Mouse (Mus musculus) heart, embryonic 11.5 days (tissue): ENCODE data around the gene Rad51b. TPM values are rescaled to one million over a fixed set of nuclear protein-coding genes. Genes with fewer than 3 reads are reported as not detected.
"Not testable (repeated sequence)": the region's sequence is repeated elsewhere in the genome, so short reads cannot be mapped to it uniquely, and the experiment has no call there.

Experiments
- ATAC-seq: fragments of 200-750 bp; cut with Nextera tagmentation; replicated peaks from 2 replicates; pipeline ENCODE4 v1.8.0; 2017; ENCODE audit warnings: moderate library complexity; ENCODE audit not compliant: insufficient number of reproducible peaks, low FRiP score, low TSS enrichment
- H3K27ac ChIP-seq: fragments of 300-500 bp; sonication (generic); 2 replicates; pipeline ENCODE4 v1.5.1; 2014; ENCODE audit warnings: mild to moderate bottlenecking, low read depth, low read length
- H3K27me3 ChIP-seq: fragments of 300-500 bp; sonication (generic); 2 replicates; pipeline ENCODE4 v1.6.1; 2014; ENCODE audit warnings: mild to moderate bottlenecking, low read length, mixed read lengths; ENCODE audit not compliant: control insufficient read depth, insufficient read depth
- H3K36me3 ChIP-seq: fragments of 300-500 bp; sonication (generic); 2 replicates; pipeline ENCODE4 v1.6.1; 2014; ENCODE audit warnings: mild to moderate bottlenecking, low read length, moderate library complexity, mixed read lengths; ENCODE audit not compliant: control insufficient read depth, insufficient read depth
- H3K4me1 ChIP-seq: fragments of 300-500 bp; sonication (generic); 2 replicates; pipeline ENCODE4 v1.6.1; 2014; ENCODE audit warnings: low read length; ENCODE audit not compliant: control insufficient read depth, insufficient read depth
- H3K4me2 ChIP-seq: fragments of 300-500 bp; sonication (generic); 2 replicates; pipeline ENCODE4 v1.6.1; 2014; ENCODE audit warnings: mild to moderate bottlenecking, moderate library complexity
- H3K4me3 ChIP-seq: fragments of 300-500 bp; sonication (generic); 2 replicates; pipeline ENCODE4 v1.5.1; 2014; ENCODE audit warnings: low read depth, low read length
- H3K9ac ChIP-seq: fragments of 300-500 bp; sonication (generic); 2 replicates; pipeline ENCODE4 v1.6.1; 2014; ENCODE audit warnings: mild to moderate bottlenecking, low read depth, low read length, moderate library complexity
- H3K9me3 ChIP-seq: fragments of 300-500 bp; sonication (generic); replicated peaks from 2 replicates; pipeline ENCODE4 v1.6.1; 2016; ENCODE audit warnings: low read length; ENCODE audit not compliant: control insufficient read depth
- WGBS: fragments of 180-500 bp; shearing (Covaris S2); extraction: QIAGEN DNeasy Blood & Tissue Kit; methylation state at CpG from one replicate; pipeline ENCODE4 v1.1.7; 2014; ENCODE audit not compliant: insufficient replicate concordance; 5-methylcytosine and 5-hydroxymethylcytosine counted together
- polyA plus RNA-seq: library from polyadenylated mRNA; unstranded; fragments of >200 nt; fragmentation: Nextera tagmentation; extraction: Ambion mirVana; gene quantifications from 2 replicates; pipeline ENCODE4 v1.2.1, GENCODE M21; 2014

The Rad51b gene
- polyA plus RNA-seq, 1 experiment from 2014 or later: 6.4 TPM

GRCm38 (mm10) chr12:79317339-79317738, 20.3 kb downstream of the Rad51b start:
- Histone ChIP-seq H3K36me3 (no peaks in the 10 kb centered on the region), H3K4me2 (no peak overlapping the region), H3K27ac (no peak overlapping the region), H3K27me3 (no peaks in the 10 kb centered on the region), H3K4me1 (no peaks in the 10 kb centered on the region), H3K9ac (no peak overlapping the region), H3K4me3 (no peak overlapping the region), H3K9me3 (no peaks in the 10 kb centered on the region)
- no peak for ATAC-seq
- WGBS: 87% methylated on average over 5 of the region's 5 CpGs

GRCm38 (mm10) chr12:79320895-79321294, 23.8 kb downstream of the Rad51b start:
- Histone ChIP-seq H3K9ac (no peak overlapping the region), H3K9me3 (no peaks in the 10 kb centered on the region), H3K4me3 (no peak overlapping the region), H3K36me3 (no peaks in the 10 kb centered on the region), H3K4me1 (no peaks in the 10 kb centered on the region), H3K27me3 (no peaks in the 10 kb centered on the region), H3K27ac (no peak overlapping the region), H3K4me2 (no peak overlapping the region)
- WGBS: 79% methylated on average over 5 of the region's 5 CpGs
- no peak for ATAC-seq

DNA sequence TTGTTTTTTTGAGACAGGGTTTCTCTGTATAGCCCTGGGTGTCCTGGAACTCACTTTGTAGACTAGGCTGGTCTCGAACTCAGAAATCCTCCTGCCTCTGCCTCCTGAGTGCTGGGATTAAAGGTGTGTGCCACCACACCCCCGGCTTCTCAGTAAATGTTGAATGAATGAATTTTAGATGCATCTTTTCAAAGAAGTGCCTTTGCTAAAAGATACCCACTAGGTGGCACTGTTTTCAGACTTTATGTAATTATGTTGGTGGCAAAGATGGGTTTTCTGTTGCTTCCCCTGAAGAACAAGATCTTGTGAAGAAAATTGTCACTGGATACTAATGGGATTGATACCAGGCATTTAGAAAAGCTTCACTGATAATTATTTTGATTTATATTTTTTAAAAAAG, 25.5 kb downstream of the Rad51b start:
- H3K9ac ChIP-seq, H3K4me1 ChIP-seq, H3K27me3 ChIP-seq, H3K4me2 ChIP-seq, H3K36me3 ChIP-seq, H3K27ac ChIP-seq, H3K4me3 ChIP-seq, ATAC-seq, H3K9me3 ChIP-seq: not testable (repeated sequence)
- WGBS: 57% methylated on average over 2 of the region's 2 CpGs

DNA sequence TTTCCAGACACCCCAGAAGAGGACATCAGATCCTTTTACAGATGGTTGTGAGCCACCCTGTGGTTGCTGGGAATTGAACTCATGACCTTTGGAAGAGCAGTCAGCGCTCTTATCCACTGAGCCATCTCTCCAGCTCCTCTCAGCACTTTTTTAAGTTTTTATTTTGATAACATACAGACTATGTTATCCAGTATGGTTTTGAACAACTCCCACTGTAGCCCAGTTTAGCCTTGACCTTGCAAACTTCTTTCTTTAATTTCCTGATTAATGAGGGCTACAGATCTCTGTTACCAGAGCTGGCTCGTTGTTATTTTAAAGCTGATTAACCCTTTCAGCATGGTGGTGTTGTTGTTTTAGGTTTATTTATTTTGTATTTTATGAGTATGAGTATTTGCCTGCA, 29.2 kb downstream of the Rad51b start:
- Histone ChIP-seq H3K4me1 (no peaks in the 10 kb centered on the region), H3K4me2 (no peak overlapping the region), H3K4me3 (no peak overlapping the region), H3K9ac (no peak overlapping the region), H3K36me3 (no peaks in the 10 kb centered on the region), H3K27me3 (no peaks in the 10 kb centered on the region), H3K27ac (no peak overlapping the region), H3K9me3 (no peaks in the 10 kb centered on the region)
- no peak for ATAC-seq
- 64% methylated on average over 2 of the region's 2 CpGs for WGBS

- ATAC-seq: no peak
- H3K4me1 ChIP-seq: no peaks in the 10 kb centered on the region
Measured at GRCm38 (mm10) chr12:79326745-79327144, 29.7 kb downstream of the Rad51b start.

GRCm38 (mm10) chr12:79327868-79328267, 30.8 kb downstream of the Rad51b start:
- Histone ChIP-seq H3K4me2 (no peak overlapping the region), H3K27me3 (no peaks in the 10 kb centered on the region), H3K9ac (no peak overlapping the region), H3K27ac (no peak overlapping the region), H3K4me1 (no peaks in the 10 kb centered on the region), H3K36me3 (no peaks in the 10 kb centered on the region), H3K9me3 (no peaks in the 10 kb centered on the region), H3K4me3 (no peak overlapping the region)
- ATAC-seq: no peak
- WGBS: 72% methylated on average over 2 of the region's 2 CpGs

More at GRCm38 (mm10) chr12:79326745-79327144, 29.7 kb downstream of the Rad51b start:
- WGBS: 56% methylated on average over 2 of the region's 2 CpGs
- no peaks in the 10 kb centered on the region for H3K27me3 ChIP-seq
- H3K27ac ChIP-seq: no peak overlapping the region
- H3K9ac ChIP-seq: no peak overlapping the region
- no peak overlapping the region for H3K4me3 ChIP-seq
- no peaks in the 10 kb centered on the region for H3K9me3 ChIP-seq
- no peaks in the 10 kb centered on the region for H3K36me3 ChIP-seq
- no peak overlapping the region for H3K4me2 ChIP-seq

DNA sequence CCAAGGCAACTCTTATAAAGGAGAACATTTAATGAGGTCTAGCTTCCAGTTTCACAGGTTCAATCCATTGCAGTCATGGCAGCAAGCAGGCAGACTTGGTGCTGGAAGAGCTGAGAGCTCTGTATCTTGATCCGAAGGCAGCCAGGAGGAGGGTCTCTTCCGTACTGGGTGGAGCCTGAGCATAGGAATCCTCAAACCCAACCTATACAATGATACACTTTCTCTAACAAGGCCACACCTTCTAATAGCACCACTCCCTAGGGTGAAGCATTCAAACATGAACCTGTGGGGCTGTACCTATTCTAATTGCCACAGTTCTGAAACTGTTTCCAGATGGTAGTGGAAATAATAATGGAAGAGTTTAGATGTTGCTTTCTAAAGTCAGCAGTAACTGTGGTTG, 33.5 kb downstream of the Rad51b start:
- ATAC-seq: no peak

DNA sequence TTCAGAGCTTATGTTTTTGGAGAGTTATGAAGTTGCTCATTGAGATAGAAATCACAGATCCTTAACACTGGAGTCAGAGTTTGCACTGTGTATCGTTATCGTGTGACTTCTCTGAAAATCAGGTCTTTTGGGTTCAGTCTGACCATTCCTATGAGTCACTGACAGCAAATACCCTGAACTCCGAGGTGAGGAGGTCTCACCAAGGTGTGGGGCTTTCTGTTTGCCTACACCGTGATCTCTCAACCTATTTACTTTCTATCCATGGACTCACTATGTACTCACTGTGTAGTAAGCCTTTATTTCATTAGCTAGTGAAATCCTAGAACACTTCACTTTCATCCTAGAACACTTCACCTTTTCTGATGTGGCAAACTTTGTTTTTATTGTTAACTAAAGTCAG, 34.6 kb downstream of the Rad51b start:
- no peaks in the 10 kb centered on the region for H3K27me3 ChIP-seq
- H3K4me2 ChIP-seq: no peak overlapping the region
- H3K4me1 ChIP-seq: no peaks in the 10 kb centered on the region
- H3K27ac ChIP-seq: no peak overlapping the region
- no peak overlapping the region for H3K4me3 ChIP-seq
- no peak overlapping the region for H3K9ac ChIP-seq
- H3K9me3 ChIP-seq: no peaks in the 10 kb centered on the region
- peaks cover 8% of the 10 kb centered on the region for H3K36me3 ChIP-seq
- WGBS: 80% methylated on average over 4 of the region's 4 CpGs
- no peak for ATAC-seq

More for the DNA sequence above, 33.5 kb downstream of the Rad51b start:
- Histone ChIP-seq H3K9me3 (no peaks in the 10 kb centered on the region), H3K4me1 (no peaks in the 10 kb centered on the region), H3K4me2 (no peak overlapping the region), H3K27me3 (no peaks in the 10 kb centered on the region), H3K27ac (no peak overlapping the region), H3K4me3 (no peak overlapping the region), H3K36me3 (peaks cover 8% of the 10 kb centered on the region), H3K9ac (no peak overlapping the region)
- WGBS: 67% methylated on average over 2 of the region's 2 CpGs

- Histone ChIP-seq H3K4me1 (no peaks in the 10 kb centered on the region), H3K9ac (no peak overlapping the region), H3K4me3 (no peak overlapping the region), H3K4me2 (no peak overlapping the region), H3K36me3 (peaks cover 8% of the 10 kb centered on the region), H3K27me3 (no peaks in the 10 kb centered on the region), H3K27ac (no peak overlapping the region), H3K9me3 (no peaks in the 10 kb centered on the region)
- 83% methylated on average over 8 of the region's 8 CpGs for WGBS
- no peak for ATAC-seq
Measured at GRCm38 (mm10) chr12:79338791-79339190, 41.7 kb downstream of the Rad51b start.
